Mouse (Mus musculus) heart, postnatal 0 days (tissue): ENCODE data around the gene Flvcr1. TPM values are rescaled to one million over a fixed set of nuclear protein-coding genes. Genes with fewer than 3 reads are reported as not detected.

Experiments used
- ATAC-seq: fragments of 200-750 bp; cut with Nextera tagmentation; 2 replicates; pipeline ENCODE4 v1.8.0; 2017; ENCODE audit warnings: low read depth, moderate number of reproducible peaks, moderate library complexity; ENCODE audit not compliant: insufficient read depth
- DNase-seq: peaks from one replicate; pipeline ENCODE4 v3.0.0-alpha.2; 2016; ENCODE audit warnings: low spot score
- H3K27ac ChIP-seq: fragments of 300-500 bp; sonication (generic); 2 replicates; pipeline ENCODE4 v1.5.1; 2014; ENCODE audit warnings: low read depth, mild to moderate bottlenecking
- H3K27me3 ChIP-seq: fragments of 300-500 bp; sonication (generic); 2 replicates; pipeline ENCODE4 v1.6.1; 2014; ENCODE audit warnings: low read length, mixed read lengths; ENCODE audit not compliant: control insufficient read depth, insufficient read depth
- H3K36me3 ChIP-seq: fragments of 300-500 bp; sonication (generic); replicated peaks from 2 replicates; pipeline ENCODE4 v1.6.1; 2014; ENCODE audit warnings: low read length, mixed read lengths; ENCODE audit not compliant: control insufficient read depth, insufficient read depth
- H3K4me1 ChIP-seq: fragments of 300-500 bp; sonication (generic); 2 replicates; pipeline ENCODE4 v1.6.1; 2014; ENCODE audit warnings: antibody characterized with exemption; ENCODE audit not compliant: control insufficient read depth, insufficient read depth
- H3K4me2 ChIP-seq: fragments of 300-500 bp; sonication (generic); 2 replicates; pipeline ENCODE4 v1.6.1; 2014; ENCODE audit warnings: low read depth, mild to moderate bottlenecking, low read length, moderate library complexity
- H3K4me3 ChIP-seq: fragments of 300-500 bp; sonication (generic); 2 replicates; pipeline ENCODE4 v1.5.1; 2014; ENCODE audit warnings: low read depth, low read length
- H3K9ac ChIP-seq: fragments of 300-500 bp; sonication (generic); replicated peaks from 2 replicates; pipeline ENCODE4 v1.6.1; 2014; ENCODE audit warnings: low read depth, low read length, mixed read lengths
- H3K9me3 ChIP-seq: fragments of 300-500 bp; sonication (generic); replicated peaks from 2 replicates; pipeline ENCODE4 v1.6.1; 2016; ENCODE audit warnings: low read length; ENCODE audit not compliant: control insufficient read depth
- CTCF ChIP-seq: IDR thresholded peaks from 2 replicates; pipeline ENCODE4 v1.5.1; 2016; ENCODE audit warnings: antibody characterized with exemption, control low read depth, low read depth
- EP300 ChIP-seq: IDR thresholded peaks from 2 replicates; pipeline ENCODE4 v1.6.1; 2016; ENCODE audit warnings: antibody characterized with exemption, low read depth
- WGBS: fragments of 180-500 bp; shearing (Covaris S2); extraction: QIAGEN DNeasy Blood & Tissue Kit; methylation state at CpG from one replicate; pipeline ENCODE4 v1.1.7; 2014; 5-methylcytosine and 5-hydroxymethylcytosine counted together
- polyA plus RNA-seq: library from polyadenylated mRNA; unstranded; fragments of >200 nt; fragmentation: Nextera tagmentation; extraction: Ambion mirVana; gene quantifications from 2 replicates; pipeline ENCODE4 v1.2.1, GENCODE M21; 2015
- total RNA-seq: library from RNA; depleted of rRNA; stranded (reverse); fragments of >200 nt; gene quantifications from 2 replicates; pipeline ENCODE4 v1.2.3, GENCODE M21; 2014; ENCODE audit warnings: low replicate concordance

Flvcr1 gene
- total and polyA plus RNA-seq, 2 experiments from 2014 or later, result 2.4 to 5.2 TPM

GRCm38 (mm10) chr1:190979100-190979563, 46.8 kb downstream of the Flvcr1 start, which contains the start of gene Vash2:
Vash2 (minus strand) TSS chr1:190979296.
- peaks cover 16% of the 10 kb centered on the region for H3K4me1 ChIP-seq
- under 1% methylated on average over 38 of the region's 38 CpGs for WGBS

GRCm38 (mm10) chr1:190978511-190979073, 47.4 kb downstream of the Flvcr1 start:
- peak overlapping the region; percentile 97 for H3K4me2 ChIP-seq
- peak overlapping the region; percentile 61 for H3K4me3 ChIP-seq
- 0 out of 2 replicates have a peak, but pooled peaks cover 4% of the 10 kb centered on the region for H3K36me3 ChIP-seq
- H3K27me3 ChIP-seq, result no peaks in the 10 kb centered on the region
- WGBS, result under 1% methylated on average over 44 of the region's 46 CpGs
- ATAC-seq, result peak; percentile 18
- no peak for TF ChIP-seq CTCF
- no peak for TF ChIP-seq EP300
- peaks cover 16% of the 10 kb centered on the region for H3K4me1 ChIP-seq
- no peaks in the 10 kb centered on the region for H3K9me3 ChIP-seq
- H3K27ac ChIP-seq, result peak overlapping the region; percentile 90
- peak overlapping the region; percentile 78 for H3K9ac ChIP-seq
- DNase-seq, result no peak

More at GRCm38 (mm10) chr1:190979100-190979563, 46.8 kb downstream of the Flvcr1 start, which contains the start of gene Vash2:
- Histone ChIP-seq H3K27me3 (no peaks in the 10 kb centered on the region), H3K4me2 (peak within 1 kb of the TSS; percentile 97), H3K4me3 (peak within 1 kb of the TSS; percentile 61), H3K9me3 (no peaks in the 10 kb centered on the region), H3K27ac (peak within 1 kb of the TSS; percentile 90), H3K36me3 (no peaks in the 10 kb centered on the region), H3K9ac (peak within 1 kb of the TSS; percentile 78)
- TF ChIP-seq CTCF (no peak), EP300 (no peak)
- ATAC-seq (peak; percentile 96), DNase-seq (peak; percentile 87)

- Histone ChIP-seq H3K9me3 (no peaks in the 10 kb centered on the region), H3K27ac (peak overlapping the region; percentile 90), H3K4me2 (peak overlapping the region; percentile 97), H3K36me3 (0 out of 2 replicates have a peak, but pooled peaks cover 4% of the 10 kb centered on the region), H3K4me1 (peaks cover 22% of the 10 kb centered on the region), H3K4me3 (peak overlapping the region; percentile 61), H3K27me3 (no peaks in the 10 kb centered on the region), H3K9ac (peak overlapping the region; percentile 78)
- ATAC-seq, result no peak
- 1% methylated on average over 22 of the region's 22 CpGs for WGBS
- no peak for DNase-seq
- TF ChIP-seq EP300 (no peak), CTCF (no peak)
These were observed 48.0 kb downstream of the Flvcr1 start for GRCm38 (mm10) chr1:190978001-190978400.

GRCm38 (mm10) chr1:190976887-190977573, 48.9 kb downstream of the Flvcr1 start:
- no peak for TF ChIP-seq EP300
- no peak for TF ChIP-seq CTCF
- Histone ChIP-seq H3K27me3 (no peaks in the 10 kb centered on the region), H3K4me3 (peak overlapping the region; percentile 61), H3K9ac (no peak overlapping the region), H3K4me2 (peak overlapping the region; percentile 97), H3K4me1 (peaks cover 29% of the 10 kb centered on the region), H3K36me3 (0 out of 2 replicates have a peak, but pooled peaks cover 4% of the 10 kb centered on the region), H3K9me3 (no peaks in the 10 kb centered on the region), H3K27ac (peak overlapping the region; percentile 1; the same call in 1 of the 2 replicates)
- ATAC-seq, result no peak
- DNase-seq, result no peak
- WGBS, result 22% methylated on average over 11 of the region's 11 CpGs

- Histone ChIP-seq H3K36me3 (peaks cover 8% of the 10 kb centered on the region), H3K27ac (no peak overlapping the region; the same call in 1 of the 2 replicates), H3K27me3 (no peaks in the 10 kb centered on the region), H3K9ac (no peak overlapping the region), H3K4me1 (peaks cover 39% of the 10 kb centered on the region), H3K4me2 (no peak overlapping the region), H3K9me3 (no peaks in the 10 kb centered on the region), H3K4me3 (no peak overlapping the region)
- no peak for DNase-seq
- no peak for ATAC-seq
- TF ChIP-seq CTCF (no peak), EP300 (no peak)
- 57% methylated on average over 1 of the region's 1 CpGs for WGBS
These were observed 51.1 kb downstream of the Flvcr1 start for GRCm38 (mm10) chr1:190974833-190975232.
